In genomic region chr6:117906015-117906531, GRCm38 (mm10) we compare ENCODE assay signal across 9 mouse cellular contexts. TPM values are rescaled to one million over a fixed set of nuclear protein-coding genes. Genes with fewer than 3 reads are reported as not detected.
DNase-seq lines count a peak whose midpoint lies in the region; ATAC-seq and TF ChIP-seq lines count a peak whose summit lies in the region.
"Had no signal": no experiment of that assay in that cellular context is flagged by ENCODE, and none has a peak within 500 bp of the region (broad histone marks: within the 10 kb centered on the region; RNA-seq: fewer than 3 reads in every experiment).

No protein-coding gene starts in this region.

- peaks cover 5% of the 10 kb centered on the region for H3K36me3 ChIP-seq in testis, adult 2 months (ENCODE audit: control insufficient read depth, insufficient read depth, low read length)
- H3K36me3 ChIP-seq in heart, embryonic 13.5 days, result no peaks in the 10 kb centered on the region

- peak overlapping the region; percentile 69 for H3K4me2 ChIP-seq in heart, embryonic 13.5 days

- TF ChIP-seq POLR2A in testis, adult 2 months (IDR thresholded peaks at IDR 0.05; ENCODE audit: control insufficient read depth, low read depth, low read length), result no peak

- H3K4me3 ChIP-seq in testis, adult 2 months (ENCODE audit: control insufficient read depth, low read depth, low read length), result peak overlapping the region; percentile 87
- peak overlapping the region; percentile 80 for H3K4me3 ChIP-seq in heart, embryonic 13.5 days

- H3K27ac ChIP-seq in testis, adult 2 months (ENCODE audit: control insufficient read depth, insufficient read depth, low read depth, low read length), result peak overlapping the region; percentile 85
- H3K27ac ChIP-seq in heart, embryonic 13.5 days (replicated peaks), result peak overlapping the region; percentile 83

- peak overlapping the region; percentile 84 for H3K9ac ChIP-seq in heart, embryonic 13.5 days

- no peaks in the 10 kb centered on the region for H3K9me3 ChIP-seq in heart, embryonic 13.5 days

- H3K27me3 ChIP-seq in testis, adult 2 months (ENCODE audit: control insufficient read depth, insufficient read depth, low read length), result no peaks in the 10 kb centered on the region
- no peaks in the 10 kb centered on the region for H3K27me3 ChIP-seq in heart, embryonic 13.5 days (replicated peaks)

- H3K4me1 ChIP-seq in testis, adult 2 months (ENCODE audit: control insufficient read depth, insufficient read depth, low read length), result peaks cover 5% of the 10 kb centered on the region
- peaks cover 34% of the 10 kb centered on the region for H3K4me1 ChIP-seq in heart, embryonic 13.5 days

- DNase-seq in adrenal gland, postnatal 10 days, result peak; percentile 56
- DNase-seq in adrenal gland, postnatal 25 days, result no peak
- no peak for DNase-seq in testis, postnatal 10 days (ENCODE audit: low spot score)
- DNase-seq in layer of hippocampus, postnatal 36 days, result peak; percentile 55 to 66
- peak; percentile 46 for DNase-seq in lung, postnatal 25 days (ENCODE audit: low spot score)
- DNase-seq in c-Kit-positive CD71-positive TER-119-positive erythroid progenitor cells, embryonic 14.5 days (ENCODE audit: low spot score), result no peak

- under 1% methylated on average over 25 of the region's 25 CpGs for WGBS in heart, embryonic 13.5 days

- no peak for ATAC-seq in heart, embryonic 13.5 days (ENCODE audit: extremely low read depth, insufficient number of reproducible peaks, low FRiP score, low TSS enrichment)

- no peak for TF ChIP-seq CTCF in testis, adult 2 months (IDR thresholded peaks at IDR 0.05; ENCODE audit: control insufficient read depth, insufficient read depth, insufficient replicate concordance, low read depth, low read length)

RNA-seq across cellular contexts. Expression of gene Hnrnpf, which starts 5.9 kb away (rescaled TPM):
- total RNA-seq in adrenal gland, postnatal 10 days (2021), result 100 to 1,000 TPM; 424 to 432 TPM
- 333 and 372 TPM in 2 replicates for total RNA-seq in adrenal gland, postnatal 25 days (2021)
- 286 and 325 TPM in 2 replicates for polyA plus RNA-seq in testis, adult 2 months (2012; rRNA removed)
- polyA plus RNA-seq in heart, embryonic 13.5 days (2015; fragmentation: Nextera tagmentation; extraction: Ambion mirVana), result 440 and 506 TPM in 2 replicates
- total RNA-seq in layer of hippocampus, postnatal 36 days (2021), result 100 to 1,000 TPM; 124 to 148 TPM

RNA-seq across cellular contexts. Expression of gene Fxyd4, which starts 31.4 kb away (rescaled TPM):
- not detected for total RNA-seq in adrenal gland, postnatal 10 days (2021)
- not detected in 2 replicates for total RNA-seq in adrenal gland, postnatal 25 days (2021)
- 3.6 TPM in 1 of 2 replicates, not detected in the other for polyA plus RNA-seq in testis, adult 2 months (2012; rRNA removed)
- 1.9 and 2.5 TPM in 2 replicates for polyA plus RNA-seq in heart, embryonic 13.5 days (2015; fragmentation: Nextera tagmentation; extraction: Ambion mirVana)
- not detected for total RNA-seq in layer of hippocampus, postnatal 36 days (2021)
- total RNA-seq: heart, adult 18-20 months had no signal

RNA-seq across cellular contexts. Expression of gene Zfp239, which starts 44.2 kb away (rescaled TPM):
- 1 to 10 TPM; 1.9 to 2.7 TPM for total RNA-seq in adrenal gland, postnatal 10 days (2021)
- total RNA-seq in adrenal gland, postnatal 25 days (2021), result 3.0 and 4.3 TPM in 2 replicates
- 4.6 TPM in 2 replicates for polyA plus RNA-seq in testis, adult 2 months (2012; rRNA removed)
- 2.0 and 2.1 TPM in 2 replicates for polyA plus RNA-seq in heart, embryonic 13.5 days (2015; fragmentation: Nextera tagmentation; extraction: Ambion mirVana)
- 10 to 100 TPM; 30.9 to 37.9 TPM for total RNA-seq in layer of hippocampus, postnatal 36 days (2021)

Comparison
In these comparisons a context has a peak if more than half of its experiments do, and no peak if none do; other contexts are left out.
1. DNase-seq: peak in adrenal gland, postnatal 10 days (single experiment), layer of hippocampus, postnatal 36 days (2 of 2) and lung, postnatal 25 days (single experiment); none in adrenal gland, postnatal 25 days (single experiment), testis, postnatal 10 days (single experiment) and c-Kit-positive CD71-positive TER-119-positive erythroid progenitor cells, embryonic 14.5 days (single experiment).